Mouse (Mus musculus): ENCODE measurements at regions not wholly inside any gene's neighbourhood (a gene's known extent, or its start where the extent isn't known, plus 50 kb on each side); places are given as distances from the start of the nearest gene placed in this dataset.

DNA sequence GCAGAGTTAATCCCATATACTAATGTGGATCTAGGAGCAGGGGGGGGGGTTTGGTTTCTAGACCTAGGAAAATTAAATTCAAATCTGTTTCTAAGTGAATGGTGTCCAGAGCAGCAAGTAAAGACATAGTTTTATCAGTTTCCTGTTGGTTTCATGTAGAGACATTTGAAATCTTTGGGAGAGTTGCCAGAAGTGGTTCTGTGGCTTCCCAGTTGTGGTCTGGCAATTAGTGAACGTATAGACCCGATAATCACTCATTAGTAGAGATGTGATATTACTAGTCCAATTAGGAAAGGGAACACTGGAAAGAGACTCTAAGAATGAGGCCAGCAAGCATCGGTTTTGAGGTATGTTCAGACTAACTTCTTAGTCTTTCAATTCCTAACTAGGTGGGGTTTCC is 252.0 kb upstream of the Rgmb start:
- TF ChIP-seq ZC3H11A (IDR thresholded peaks at IDR 0.05; ENCODE audit: low read depth, low read length): no peak
- no peak for TF ChIP-seq CTCF (IDR thresholded peaks at IDR 0.05 in 2 of 3, conservative IDR thresholded peaks at IDR 0.05 in 1 of 3; ENCODE audit: control insufficient read depth in 1 of 3, insufficient read depth in 1 of 3, low read depth in 2 of 3, low read length in 3 of 3, poor library complexity in 1 of 3, severe bottlenecking in 1 of 3)
- no peak for TF ChIP-seq RAD21 (IDR thresholded peaks at IDR 0.05; ENCODE audit: low read depth, low read length)
- TF ChIP-seq RCOR1 (IDR thresholded peaks at IDR 0.05; ENCODE audit: low read depth, low read length): peak; percentile 86
- TF ChIP-seq GATA1 (IDR thresholded peaks at IDR 0.05; ENCODE audit: low read depth, low read length): no peak
- no peak for TF ChIP-seq POLR2AphosphoS2 (IDR thresholded peaks at IDR 0.05; ENCODE audit: low read length)
- TF ChIP-seq TCF12 (IDR thresholded peaks at IDR 0.05; ENCODE audit: low read depth, low read length): peak; percentile 27; the same call in 1 of the 2 replicates
- TF ChIP-seq USF2 (IDR thresholded peaks at IDR 0.05; ENCODE audit: borderline replicate concordance in 1 of 2, insufficient read depth in 1 of 2, low read depth in 1 of 2, low read length in 2 of 2): no peak
- TF ChIP-seq MAZ (IDR thresholded peaks at IDR 0.05; ENCODE audit: low read depth, low read length): no peak
- no peak for TF ChIP-seq POLR2AphosphoS5 (IDR thresholded peaks at IDR 0.05; ENCODE audit: borderline replicate concordance, low read depth, low read length)
- TF ChIP-seq CHD2 (IDR thresholded peaks at IDR 0.05; ENCODE audit: low read length): no peak
- no peak for TF ChIP-seq E2F4 (IDR thresholded peaks at IDR 0.05; ENCODE audit: borderline replicate concordance, low read depth, low read length)
- TF ChIP-seq POLR2A (IDR thresholded peaks at IDR 0.05; ENCODE audit: control insufficient read depth in 1 of 2, insufficient read depth in 1 of 2, low read depth in 1 of 2, low read length in 2 of 2, poor library complexity in 1 of 2): no peak
